Mouse (Mus musculus): ENCODE measurements around the gene Spag5.

DNA sequence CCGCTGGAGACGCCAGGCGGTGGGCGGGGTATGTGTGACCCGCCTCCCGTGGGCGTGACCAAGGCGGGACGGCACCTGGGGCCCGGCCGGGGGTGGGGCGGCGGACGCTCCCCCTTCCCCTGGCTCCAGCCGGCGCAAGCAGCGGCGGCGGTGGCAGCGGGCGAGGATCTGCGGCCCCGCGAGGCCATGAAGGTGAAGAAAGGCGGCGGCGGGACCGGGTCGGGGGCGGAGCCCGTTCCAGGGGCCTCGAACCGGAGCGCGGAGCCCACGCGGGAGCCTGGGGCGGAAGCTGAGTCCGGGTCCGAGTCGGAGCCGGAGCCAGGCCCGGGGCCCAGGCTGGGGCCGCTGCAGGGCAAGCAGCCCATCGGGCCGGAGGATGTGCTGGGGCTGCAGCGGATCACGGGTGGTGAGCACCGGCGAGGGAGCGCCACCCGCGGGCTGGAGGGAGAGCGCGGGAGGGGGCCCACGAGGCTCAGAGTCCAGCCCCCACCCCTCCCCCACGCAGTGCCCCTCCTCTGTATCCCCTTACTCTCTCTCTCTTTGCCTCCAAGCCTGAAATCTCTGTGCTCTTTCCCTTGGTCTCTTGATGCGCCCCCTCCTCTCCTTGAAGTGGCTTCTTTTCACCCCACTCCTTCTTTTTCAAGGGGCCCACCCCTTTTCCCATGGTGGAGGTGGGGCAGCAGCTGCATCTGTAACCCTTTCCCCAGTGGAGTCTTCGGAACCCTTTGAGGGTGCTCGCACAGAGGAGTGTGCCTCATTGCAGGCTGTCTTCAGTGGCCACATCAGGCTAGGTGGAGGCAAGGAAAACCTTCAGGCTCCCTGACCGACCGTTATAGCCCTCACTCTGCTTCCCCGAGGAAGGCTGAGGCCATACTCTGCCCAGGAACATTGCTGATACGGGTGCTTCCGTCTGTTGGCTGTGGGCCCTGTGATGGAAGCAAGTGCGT is 42.3 kb downstream of the Spag5 start, which contains the start of gene Unc119:
- no peak for TF ChIP-seq CTCF (IDR thresholded peaks at IDR 0.05; ENCODE audit: extremely low read depth, insufficient read depth, insufficient read length, insufficient replicate concordance)
- peak; percentile 19; the same call in 1 of the 2 replicates for TF ChIP-seq POLR2A (IDR thresholded peaks at IDR 0.05; ENCODE audit: low read depth, low read length)

All from spleen, adult 2 months (tissue).